Mouse (Mus musculus) MEL (cell line): ENCODE measurements at regions not wholly inside any gene's neighbourhood (a gene's known extent, or its start where the extent isn't known, plus 50 kb on each side); places are given as distances from the start of the nearest gene placed in this dataset.

ENCODE experiments used
- CHD1 ChIP-seq: IDR thresholded peaks from 2 replicates; pipeline ENCODE4 v1.6.1; 2012; ENCODE audit warnings: low read depth, mild to moderate bottlenecking, inconsistent platforms, low read length, improper control_type of control experiment
- CHD2 ChIP-seq: IDR thresholded peaks from 2 replicates; pipeline ENCODE4 v1.6.1; 2011; ENCODE audit warnings: low read length, improper control_type of control experiment
- CTCF ChIP-seq, 3 experiments: IDR thresholded peaks in 2 of 3; conservative IDR thresholded peaks in 1 of 3; 2 replicates each; pipeline ENCODE4 v1.5.1; 2011 to 2012; ENCODE audit warnings: low read length in 3 of 3, low read depth in 2 of 3, mild to moderate bottlenecking in 2 of 3, improper control_type of control experiment in 1 of 3, inconsistent platforms in 1 of 3, mixed read lengths in 1 of 3, moderate library complexity in 1 of 3; ENCODE audit not compliant: control insufficient read depth in 1 of 3, insufficient read depth in 1 of 3, poor library complexity in 1 of 3, severe bottlenecking in 1 of 3
- EP300 ChIP-seq, 2 experiments: IDR thresholded peaks; 2 replicates each; pipeline ENCODE4 v1.6.1; 2011; ENCODE audit warnings: improper control_type of control experiment in 2 of 2, low read length in 2 of 2, low read depth in 1 of 2, mild to moderate bottlenecking in 1 of 2
- GATA1 ChIP-seq: IDR thresholded peaks from 2 replicates; pipeline ENCODE4 v1.6.1; 2011; ENCODE audit warnings: low read depth, low read length, improper control_type of control experiment
- KAT2A ChIP-seq: conservative IDR thresholded peaks from 2 replicates; pipeline ENCODE4 v1.6.1; 2012; ENCODE audit warnings: low read depth, low read length, improper control_type of control experiment, inconsistent platforms
- NELFE ChIP-seq: IDR thresholded peaks from 2 replicates; pipeline ENCODE4 v1.6.1; 2011; ENCODE audit warnings: low read depth, low read length, improper control_type of control experiment
- POLR2A ChIP-seq, 2 experiments: IDR thresholded peaks; 2 replicates each; pipeline ENCODE4 v1.6.1; 2011 to 2012; ENCODE audit warnings: low read length in 2 of 2, mild to moderate bottlenecking in 2 of 2, control low read depth in 1 of 2, improper control_type of control experiment in 1 of 2, low read depth in 1 of 2, moderate library complexity in 1 of 2; ENCODE audit not compliant: control insufficient read depth in 1 of 2, insufficient read depth in 1 of 2, poor library complexity in 1 of 2
- SIN3A ChIP-seq: IDR thresholded peaks from 2 replicates; pipeline ENCODE4 v1.6.1; 2012; ENCODE audit warnings: low read length, improper control_type of control experiment, inconsistent platforms
- TAL1 ChIP-seq: IDR thresholded peaks from 2 replicates; pipeline ENCODE4 v1.6.1; 2012; ENCODE audit warnings: mild to moderate bottlenecking, inconsistent platforms, low read length, moderate library complexity, mixed read lengths
- TBP ChIP-seq: IDR thresholded peaks from 2 replicates; pipeline ENCODE4 v1.8.0; 2011; ENCODE audit warnings: low read depth, low read length, improper control_type of control experiment
- TCF12 ChIP-seq: IDR thresholded peaks from 2 replicates; pipeline ENCODE4 v1.6.1; 2014; ENCODE audit warnings: low read depth, mild to moderate bottlenecking, inconsistent platforms, low read length, improper control_type of control experiment, moderate library complexity
- USF1 ChIP-seq: IDR thresholded peaks from 2 replicates; pipeline ENCODE4 v1.6.1; 2014; ENCODE audit warnings: low read depth, mild to moderate bottlenecking, inconsistent platforms, low read length, improper control_type of control experiment, moderate library complexity
- USF2 ChIP-seq, 2 experiments: IDR thresholded peaks; 2 replicates each; pipeline ENCODE4 v1.6.1; 2011 to 2012; ENCODE audit warnings: improper control_type of control experiment in 2 of 2, low read length in 2 of 2, borderline replicate concordance in 1 of 2, inconsistent platforms in 1 of 2, low read depth in 1 of 2, mild to moderate bottlenecking in 1 of 2; ENCODE audit not compliant: insufficient read depth in 1 of 2

DNA sequence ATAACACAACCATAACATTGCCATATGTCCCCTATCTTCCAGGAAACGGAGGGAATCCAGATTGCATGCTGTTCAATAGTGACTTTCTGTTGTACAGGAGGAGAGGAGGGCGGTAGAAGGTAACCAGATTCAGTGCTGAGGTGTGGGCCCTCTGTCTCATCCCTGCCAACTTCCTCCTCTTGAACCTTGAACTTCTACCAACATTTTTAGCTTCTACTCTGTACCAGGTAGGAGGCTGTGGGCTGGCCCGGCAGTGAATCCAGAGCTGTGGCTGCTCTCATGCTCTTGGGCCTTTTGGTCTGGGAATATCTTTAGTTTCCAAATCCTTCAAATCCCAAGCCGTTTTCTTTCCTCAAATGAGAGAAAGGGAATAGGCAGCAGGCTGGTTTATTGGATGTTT lies 450.5 kb downstream of the 1810013L24Rik start:
- TF ChIP-seq CTCF (IDR thresholded peaks at IDR 0.05 in 2 of 3, conservative IDR thresholded peaks at IDR 0.05 in 1 of 3; ENCODE audit: control insufficient read depth in 1 of 3, insufficient read depth in 1 of 3, low read depth in 2 of 3, low read length in 3 of 3, poor library complexity in 1 of 3, severe bottlenecking in 1 of 3) (no peak), TBP (no peak), CHD1 (no peak), KAT2A (no peak), NELFE (no peak), GATA1 (no peak), EP300 (IDR thresholded peaks at IDR 0.05; ENCODE audit: low read depth in 1 of 2, low read length in 2 of 2) (no peak), TAL1 (no peak), POLR2A (IDR thresholded peaks at IDR 0.05; ENCODE audit: control insufficient read depth in 1 of 2, insufficient read depth in 1 of 2, low read depth in 1 of 2, low read length in 2 of 2, poor library complexity in 1 of 2) (no peak), USF2 (IDR thresholded peaks at IDR 0.05; ENCODE audit: borderline replicate concordance in 1 of 2, insufficient read depth in 1 of 2, low read depth in 1 of 2, low read length in 2 of 2) (no peak), TCF12 (no peak), CHD2 (no peak), SIN3A (no peak), USF1 (no peak)
